Mouse (Mus musculus): Measurements from ENCODE around the gene Itga11. TPM values are rescaled to one million over a fixed set of nuclear protein-coding genes. Genes with fewer than 3 reads are reported as not detected.
A peak's percentile ranks its signal among the peaks of the same experiment; 100 is the strongest.

Gene Itga11
- polyA plus RNA-seq, 1 experiment from 2014 or later, result 1.4 TPM

DNA sequence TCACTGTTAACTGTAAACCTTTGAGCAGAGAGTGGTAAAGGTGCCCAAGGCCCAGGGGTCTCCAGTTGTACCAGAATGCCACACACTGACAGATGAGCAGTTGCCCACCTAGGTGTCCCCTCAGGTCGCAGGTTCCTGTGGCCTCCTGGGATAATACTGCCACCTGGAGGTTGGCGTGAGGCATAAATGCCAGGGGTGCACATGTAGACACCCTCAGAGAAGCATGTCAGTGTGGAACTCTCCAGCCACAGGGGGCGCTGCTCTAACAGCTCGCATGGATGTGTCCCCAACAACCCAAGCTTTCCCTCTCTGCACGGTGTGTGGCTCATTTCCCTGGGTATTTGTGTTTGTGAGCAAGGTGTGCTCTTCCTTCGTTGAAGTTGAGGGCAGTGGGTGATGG is 48.8 kb downstream of the Itga11 start:
- H3K4me1 ChIP-seq, result peaks cover 24% of the 10 kb centered on the region
- no peak for DNase-seq (ENCODE audit: extremely low spot score, low spot score)
- no peaks in the 10 kb centered on the region for H3K36me3 ChIP-seq (replicated peaks)
- 54% methylated on average over 6 of the region's 6 CpGs for WGBS
- H3K27ac ChIP-seq, result no peak overlapping the region
- no peak overlapping the region for H3K4me3 ChIP-seq
- no peaks in the 10 kb centered on the region for H3K27me3 ChIP-seq (ENCODE audit: poor library complexity, severe bottlenecking)
- H3K9me3 ChIP-seq, result no peaks in the 10 kb centered on the region

DNA sequence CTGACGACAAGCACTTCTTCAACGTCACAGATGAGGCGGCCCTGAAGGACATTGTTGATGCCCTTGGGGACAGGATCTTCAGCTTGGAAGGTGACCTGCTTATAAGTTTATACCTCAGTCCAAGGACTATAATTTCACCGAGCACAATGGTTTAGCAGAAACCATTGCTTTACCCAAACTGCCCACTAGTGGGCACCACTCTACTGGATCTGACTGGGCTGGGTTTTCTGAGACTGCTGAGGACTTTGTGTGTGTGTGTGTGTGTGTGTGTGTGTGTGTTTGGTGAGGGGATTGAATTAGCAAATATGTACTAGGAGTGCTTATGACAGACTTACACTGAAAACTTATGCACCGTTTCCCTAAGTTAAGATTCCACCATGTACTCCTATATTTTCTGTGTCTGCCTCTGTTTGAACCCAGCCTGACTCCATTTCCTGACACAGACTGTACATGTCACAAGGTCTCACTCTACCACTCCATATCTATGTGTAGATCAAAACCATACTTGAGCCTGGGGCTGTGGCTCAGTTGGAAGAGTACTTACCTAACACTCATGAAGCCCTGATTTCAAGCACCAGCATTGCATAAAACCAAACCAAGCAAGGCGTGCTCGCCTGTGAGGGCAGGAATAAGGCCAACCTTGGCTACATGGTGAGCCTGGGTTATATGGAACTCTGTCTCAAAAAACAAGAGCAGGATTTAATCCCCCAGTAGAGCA is 67.1 kb downstream of the Itga11 start:
- WGBS, result 51% methylated on average over 7 of the region's 7 CpGs
- H3K27me3 ChIP-seq (ENCODE audit: poor library complexity, severe bottlenecking), result peaks cover 3% of the 10 kb centered on the region; the same call in 1 of the 2 replicates

DNA sequence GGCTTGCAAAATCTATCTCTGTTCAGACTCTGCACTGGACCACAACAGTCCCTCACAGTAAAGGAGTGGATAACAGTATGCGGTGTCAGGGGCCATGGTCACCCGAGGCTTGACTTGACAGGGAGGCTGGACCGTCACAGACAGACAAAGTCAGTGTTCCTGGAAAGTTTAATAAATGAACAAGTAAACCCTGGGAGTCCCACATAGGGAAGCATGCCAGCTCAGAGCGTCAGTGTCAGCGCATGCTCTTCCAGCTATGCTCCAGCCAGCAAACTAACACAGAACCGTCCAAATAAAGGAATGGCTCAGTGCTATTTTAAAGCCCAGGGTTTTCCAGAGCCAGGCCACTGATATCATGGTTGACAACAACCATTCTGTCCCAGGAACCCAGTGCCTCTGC is 69.0 kb downstream of the Itga11 start:
- Histone ChIP-seq H3K9me3 (peaks cover 6% of the 10 kb centered on the region; the same call in 1 of the 2 replicates), H3K27me3 (ENCODE audit: poor library complexity, severe bottlenecking) (peaks cover 3% of the 10 kb centered on the region; the same call in 1 of the 2 replicates), H3K27ac (no peak overlapping the region), H3K36me3 (replicated peaks) (no peaks in the 10 kb centered on the region; the same call in 1 of the 2 replicates), H3K4me1 (no peaks in the 10 kb centered on the region), H3K4me3 (no peak overlapping the region)
- WGBS, result 93% methylated on average over 6 of the region's 6 CpGs
- no peak for DNase-seq (ENCODE audit: extremely low spot score, low spot score)

More for the DNA sequence above, 67.1 kb downstream of the Itga11 start:
- Histone ChIP-seq H3K36me3 (replicated peaks) (no peaks in the 10 kb centered on the region; the same call in 1 of the 2 replicates), H3K27ac (no peak overlapping the region), H3K4me3 (no peak overlapping the region), H3K9me3 (peaks cover 6% of the 10 kb centered on the region; the same call in 1 of the 2 replicates), H3K4me1 (no peaks in the 10 kb centered on the region)
- DNase-seq (ENCODE audit: extremely low spot score, low spot score), result peak; percentile 51

DNA sequence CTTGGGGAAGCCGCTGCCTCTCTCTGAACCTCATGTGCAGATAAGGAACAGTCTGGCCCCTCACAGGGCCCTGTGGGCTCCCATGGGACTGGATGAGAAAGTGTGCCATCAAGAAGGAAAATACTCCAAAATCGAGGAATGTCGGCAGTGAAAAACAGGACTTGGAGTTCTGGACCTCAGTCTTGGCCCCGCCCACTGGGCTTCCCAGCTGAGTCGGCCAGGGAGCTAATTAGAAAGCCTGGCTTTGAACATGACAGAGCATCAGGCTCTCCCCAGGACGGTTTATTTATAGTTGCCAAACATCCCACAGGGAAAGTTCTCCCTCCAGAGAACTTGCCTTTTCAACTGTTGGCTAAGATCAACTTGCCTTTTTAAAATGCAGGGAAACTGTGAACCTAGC is 72.0 kb downstream of the Itga11 start:
- Histone ChIP-seq H3K4me1 (no peaks in the 10 kb centered on the region), H3K36me3 (replicated peaks) (no peaks in the 10 kb centered on the region; the same call in 1 of the 2 replicates), H3K9me3 (peaks cover 6% of the 10 kb centered on the region; the same call in 1 of the 2 replicates), H3K27ac (no peak overlapping the region), H3K4me3 (no peak overlapping the region), H3K27me3 (ENCODE audit: poor library complexity, severe bottlenecking) (no peaks in the 10 kb centered on the region)
- no peak for DNase-seq (ENCODE audit: extremely low spot score, low spot score)
- WGBS, result 83% methylated on average over 6 of the region's 6 CpGs

DNA sequence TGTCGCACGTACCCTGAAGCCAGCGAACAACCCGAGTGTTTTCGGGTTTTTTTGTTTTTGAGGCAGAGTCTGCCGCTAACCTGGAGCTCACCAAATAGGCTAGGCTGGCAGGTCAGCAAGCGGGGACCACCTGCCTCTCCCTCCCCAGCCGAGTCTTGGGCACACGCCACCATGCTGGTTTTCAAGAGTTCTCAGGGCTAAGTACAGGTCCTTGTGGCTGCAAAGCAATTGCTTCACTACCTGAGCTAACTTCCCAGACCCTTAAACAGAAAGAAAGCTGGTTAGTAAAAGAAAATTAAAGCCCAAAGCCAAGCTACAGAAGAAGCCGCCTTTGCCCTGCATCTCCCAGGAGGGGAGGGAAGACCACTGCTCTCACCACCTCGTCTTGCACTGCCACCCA is 72.8 kb downstream of the Itga11 start:
- 87% methylated on average over 11 of the region's 11 CpGs for WGBS

DNA sequence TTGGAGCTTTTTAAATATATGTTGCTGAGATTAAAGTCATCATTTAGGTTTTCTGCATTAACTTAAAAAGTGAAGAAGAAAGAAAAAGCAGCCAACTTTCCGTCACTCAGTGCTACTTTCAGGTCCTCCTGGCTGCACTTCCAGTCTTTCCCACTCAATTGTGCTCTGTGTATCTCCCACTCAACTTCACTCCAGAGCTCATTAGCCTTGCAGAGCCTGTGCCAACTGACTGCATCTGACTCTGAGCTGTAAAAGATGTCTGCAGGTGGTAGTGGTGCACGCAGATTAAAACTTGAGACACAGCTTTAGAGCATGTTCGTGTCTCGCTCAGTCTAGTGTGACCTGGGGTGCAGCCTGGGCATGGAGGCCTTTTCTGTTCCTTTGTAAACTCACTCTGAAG is 80.7 kb downstream of the Itga11 start:
- no peak overlapping the region for H3K4me3 ChIP-seq
- 86% methylated on average over 4 of the region's 4 CpGs for WGBS
- peaks cover 2% of the 10 kb centered on the region for H3K4me1 ChIP-seq
- no peak overlapping the region for H3K27ac ChIP-seq
- peaks cover 6% of the 10 kb centered on the region; the same call in 1 of the 2 replicates for H3K27me3 ChIP-seq (ENCODE audit: poor library complexity, severe bottlenecking)
- no peak for DNase-seq (ENCODE audit: extremely low spot score, low spot score)
- no peaks in the 10 kb centered on the region for H3K36me3 ChIP-seq (replicated peaks)
- H3K9me3 ChIP-seq, result no peaks in the 10 kb centered on the region

More for the DNA sequence above, 72.8 kb downstream of the Itga11 start:
- H3K36me3 ChIP-seq (replicated peaks), result no peaks in the 10 kb centered on the region; the same call in 1 of the 2 replicates
- H3K9me3 ChIP-seq, result peaks cover 6% of the 10 kb centered on the region; the same call in 1 of the 2 replicates
- DNase-seq (ENCODE audit: extremely low spot score, low spot score), result no peak
- H3K27ac ChIP-seq, result no peak overlapping the region
- H3K4me3 ChIP-seq, result no peak overlapping the region
- no peaks in the 10 kb centered on the region for H3K27me3 ChIP-seq (ENCODE audit: poor library complexity, severe bottlenecking)
- H3K4me1 ChIP-seq, result no peaks in the 10 kb centered on the region

DNA sequence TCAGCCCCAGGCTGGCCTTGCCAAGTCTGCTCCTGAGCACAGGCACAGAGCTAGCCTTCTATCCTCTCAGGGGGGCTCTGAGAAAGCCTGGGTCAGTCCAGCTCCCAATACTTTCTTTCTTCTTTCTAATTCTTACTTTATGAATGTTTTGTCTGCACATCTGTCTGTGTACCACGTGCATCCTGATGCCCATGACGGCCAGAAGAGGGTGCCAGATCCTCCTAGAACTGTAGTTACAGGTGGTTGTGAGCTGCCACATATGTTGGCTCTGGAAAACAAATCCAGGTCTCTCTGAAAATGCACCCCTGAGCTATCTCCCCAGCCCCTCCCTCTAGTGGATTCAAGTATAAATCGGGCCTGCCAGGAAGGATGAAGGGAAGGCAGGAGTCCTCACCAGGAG is 82.0 kb downstream of the Itga11 start:
- H3K36me3 ChIP-seq (replicated peaks), result no peaks in the 10 kb centered on the region
- no peak overlapping the region for H3K4me3 ChIP-seq
- 58% methylated on average over 3 of the region's 3 CpGs for WGBS
- H3K9me3 ChIP-seq, result no peaks in the 10 kb centered on the region
- peaks cover 13% of the 10 kb centered on the region for H3K27me3 ChIP-seq (ENCODE audit: poor library complexity, severe bottlenecking)
- DNase-seq (ENCODE audit: extremely low spot score, low spot score), result no peak
- H3K27ac ChIP-seq, result no peak overlapping the region
- H3K4me1 ChIP-seq, result peaks cover 7% of the 10 kb centered on the region

DNA sequence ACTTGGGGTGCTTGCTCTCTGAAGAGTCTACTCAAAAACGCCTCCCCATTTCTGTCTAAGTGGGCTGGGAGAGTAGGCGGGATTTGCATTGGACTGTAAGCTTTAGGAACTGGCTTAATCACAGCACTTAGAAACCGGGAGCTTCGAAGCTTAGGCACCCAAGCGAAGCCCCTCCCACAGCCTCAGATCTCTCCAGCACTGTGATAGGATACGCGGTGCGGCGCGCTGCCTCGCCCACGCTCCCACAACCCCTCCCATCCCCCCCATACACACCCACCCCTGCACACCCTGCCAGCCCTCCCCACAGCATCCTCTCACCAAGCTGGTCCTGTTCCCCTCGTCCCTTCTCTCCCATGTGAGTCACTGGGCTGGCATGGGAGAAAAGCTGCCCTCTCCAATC is 85.9 kb downstream of the Itga11 start:
- peak overlapping the region; percentile 19; the same call in 1 of the 2 replicates for H3K4me3 ChIP-seq
- WGBS, result 13% methylated on average over 13 of the region's 13 CpGs
- H3K27ac ChIP-seq, result no peak overlapping the region
- H3K9me3 ChIP-seq, result no peaks in the 10 kb centered on the region
- peaks cover 13% of the 10 kb centered on the region for H3K27me3 ChIP-seq (ENCODE audit: poor library complexity, severe bottlenecking)
- no peak for DNase-seq (ENCODE audit: extremely low spot score, low spot score)
- peaks cover 7% of the 10 kb centered on the region for H3K4me1 ChIP-seq
- H3K36me3 ChIP-seq (replicated peaks), result no peaks in the 10 kb centered on the region

DNA sequence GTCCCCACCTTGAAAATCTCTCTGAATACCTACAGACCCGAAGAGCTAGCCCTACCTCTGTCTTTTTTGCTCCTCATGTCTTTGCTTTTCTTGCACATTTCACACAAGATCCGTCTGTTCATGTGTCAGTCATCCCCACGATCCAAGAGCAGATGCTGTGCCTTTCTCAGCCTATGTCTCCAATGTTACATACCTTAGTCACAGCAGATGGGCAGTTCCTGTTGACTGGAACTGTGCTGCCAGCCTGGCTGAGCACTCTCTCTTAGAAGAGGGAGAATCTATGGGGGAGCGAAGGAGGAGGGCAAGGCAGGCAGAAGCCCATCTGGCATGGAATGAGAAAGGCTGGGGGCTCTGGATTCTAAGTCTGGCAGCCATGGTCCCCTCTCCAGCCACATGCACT is 87.7 kb downstream of the Itga11 start:
- Histone ChIP-seq H3K27ac (no peak overlapping the region), H3K4me3 (no peak overlapping the region), H3K36me3 (replicated peaks) (no peaks in the 10 kb centered on the region), H3K4me1 (peaks cover 7% of the 10 kb centered on the region), H3K27me3 (ENCODE audit: poor library complexity, severe bottlenecking) (peaks cover 13% of the 10 kb centered on the region), H3K9me3 (no peaks in the 10 kb centered on the region)
- WGBS, result 79% methylated on average over 4 of the region's 4 CpGs
- DNase-seq (ENCODE audit: extremely low spot score, low spot score), result no peak

DNA sequence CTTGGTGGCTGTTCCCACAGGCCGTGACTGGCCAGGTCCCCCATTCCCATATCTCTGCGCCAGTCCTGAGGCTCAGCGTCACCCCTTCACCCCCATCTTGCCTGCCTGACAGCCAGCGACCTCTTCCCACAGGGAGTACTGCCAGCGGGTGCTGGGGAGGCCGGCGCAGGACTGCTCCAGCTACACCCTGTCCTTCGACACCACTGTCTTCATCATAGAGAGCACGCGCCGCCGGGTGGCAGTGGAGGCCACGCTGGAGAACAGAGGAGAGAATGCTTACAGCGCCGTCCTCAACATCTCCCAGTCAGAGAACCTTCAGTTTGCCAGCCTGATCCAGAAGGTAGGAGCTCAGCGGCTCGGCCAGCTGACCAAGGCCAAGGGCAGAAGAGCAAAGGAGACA is 89.8 kb downstream of the Itga11 start:
- Histone ChIP-seq H3K9me3 (no peaks in the 10 kb centered on the region), H3K36me3 (replicated peaks) (no peaks in the 10 kb centered on the region), H3K4me1 (peaks cover 7% of the 10 kb centered on the region), H3K27me3 (ENCODE audit: poor library complexity, severe bottlenecking) (peaks cover 7% of the 10 kb centered on the region), H3K27ac (peak overlapping the region; percentile 9; the same call in 1 of the 2 replicates), H3K4me3 (no peak overlapping the region)
- 80% methylated on average over 17 of the region's 17 CpGs for WGBS
- DNase-seq (ENCODE audit: extremely low spot score, low spot score), result no peak

DNA sequence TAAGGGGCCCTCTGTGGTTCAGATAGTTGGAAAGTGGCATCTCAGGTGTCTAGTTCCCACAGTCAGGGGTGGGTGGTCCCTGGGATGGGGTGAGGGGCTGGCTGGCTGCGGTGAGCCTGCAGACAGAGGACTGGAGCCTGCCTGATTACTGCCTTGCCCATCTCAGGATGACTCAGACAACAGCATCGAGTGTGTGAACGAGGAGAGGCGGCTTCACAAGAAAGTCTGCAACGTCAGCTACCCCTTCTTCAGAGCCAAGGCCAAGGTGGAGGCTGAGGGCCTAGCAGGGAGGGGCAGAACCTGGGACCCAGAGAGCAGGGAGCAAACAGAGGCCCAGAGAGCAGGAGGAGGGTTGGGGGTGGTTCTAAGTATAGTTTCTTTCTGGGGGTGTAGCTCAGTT is 90.7 kb downstream of the Itga11 start:
- no peak overlapping the region for H3K27ac ChIP-seq
- H3K9me3 ChIP-seq, result no peaks in the 10 kb centered on the region
- no peak overlapping the region for H3K4me3 ChIP-seq
- peaks cover 7% of the 10 kb centered on the region; the same call in 1 of the 2 replicates for H3K27me3 ChIP-seq (ENCODE audit: poor library complexity, severe bottlenecking)
- 83% methylated on average over 5 of the region's 5 CpGs for whole genome bisulfite sequencing
- DNase-seq (ENCODE audit: extremely low spot score, low spot score), result no peak
- H3K36me3 ChIP-seq (replicated peaks), result no peaks in the 10 kb centered on the region
- peaks cover 5% of the 10 kb centered on the region for H3K4me1 ChIP-seq

DNA sequence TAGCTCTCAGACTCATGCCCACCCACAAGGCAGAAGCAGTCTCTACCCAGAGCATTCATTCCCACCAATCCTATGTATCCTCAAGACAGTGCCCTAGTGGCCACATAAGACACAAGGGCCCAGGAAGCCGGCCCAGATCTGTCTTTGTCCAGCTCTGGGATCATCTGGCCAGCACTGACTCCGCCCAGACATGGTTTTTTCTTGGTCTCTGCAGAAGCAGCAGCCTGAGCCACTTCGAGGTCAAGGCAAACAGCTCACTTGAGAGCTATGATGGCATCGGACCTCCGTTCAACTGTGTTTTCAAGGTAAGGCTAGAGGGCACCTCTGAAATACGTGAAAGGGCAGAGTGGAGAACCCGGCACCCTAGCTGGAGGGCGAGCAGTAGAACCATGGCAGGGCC is 95.1 kb downstream of the Itga11 start:
- Histone ChIP-seq H3K4me1 (peaks cover 7% of the 10 kb centered on the region; the same call in 1 of the 2 replicates), H3K27ac (peak overlapping the region; percentile 15; the same call in 1 of the 2 replicates), H3K4me3 (no peak overlapping the region), H3K36me3 (replicated peaks) (no peaks in the 10 kb centered on the region), H3K9me3 (no peaks in the 10 kb centered on the region), H3K27me3 (ENCODE audit: poor library complexity, severe bottlenecking) (no peaks in the 10 kb centered on the region)
- no peak for DNase-seq (ENCODE audit: extremely low spot score, low spot score)
- WGBS, result 85% methylated on average over 8 of the region's 8 CpGs

DNA sequence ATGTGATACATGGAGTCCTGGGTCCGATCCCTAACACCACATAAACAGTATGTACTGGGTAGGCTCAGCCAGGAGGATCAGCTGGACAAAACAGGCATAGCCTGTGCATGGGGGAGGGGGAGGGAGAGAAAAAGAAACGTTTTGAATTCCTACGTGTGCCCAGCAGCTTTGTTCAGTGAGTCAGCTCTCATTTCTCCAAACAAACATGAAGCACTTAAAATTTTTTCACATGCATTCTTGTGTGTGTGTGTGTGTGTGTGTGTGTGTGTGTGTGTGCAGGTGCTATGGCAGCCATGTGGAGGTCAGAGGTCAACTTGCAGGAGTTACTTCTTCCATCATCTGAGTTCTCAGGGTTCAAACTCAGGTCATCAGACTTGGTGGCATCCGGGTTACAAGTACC is 97.8 kb downstream of the Itga11 start:
- DNase-seq (ENCODE audit: extremely low spot score, low spot score), result no peak
- no peak overlapping the region for H3K4me3 ChIP-seq
- WGBS, result 66% methylated on average over 4 of the region's 4 CpGs
- no peak overlapping the region for H3K27ac ChIP-seq
- no peaks in the 10 kb centered on the region for H3K9me3 ChIP-seq
- H3K4me1 ChIP-seq, result peaks cover 7% of the 10 kb centered on the region; the same call in 1 of the 2 replicates
- no peaks in the 10 kb centered on the region for H3K27me3 ChIP-seq (ENCODE audit: poor library complexity, severe bottlenecking)
- H3K36me3 ChIP-seq (replicated peaks), result no peaks in the 10 kb centered on the region
